Mouse (Mus musculus) subcutaneous adipose tissue, adult 2 months (tissue): ENCODE data around the gene Ciart. TPM values are rescaled to one million over a fixed set of nuclear protein-coding genes. Genes with fewer than 3 reads are reported as not detected.

Experiments used
- polyA plus RNA-seq: library from polyadenylated mRNA; depleted of rRNA; stranded (reverse); fragments of >200 nt; gene quantifications from 2 replicates; pipeline ENCODE4 v1.2.3, GENCODE M21; 2012; ENCODE audit warnings: low replicate concordance; rRNA removed

The Ciart gene
- 3.8 and 5.0 TPM in 2 replicates for polyA plus RNA-seq

GRCm38 (mm10) chr3:95881979-95882815 lies at the start of gene Ciart:
TSS of gene Ciart (minus strand) at chr3:95882251.

GRCm38 (mm10) chr3:95928658-95929503 lies 46.8 kb upstream of the Ciart start, which contains the start of gene Anp32e:
TSS of gene Anp32e (plus strand) at chr3:95929246.

GRCm38 (mm10) chr3:95904568-95904967 lies 22.5 kb upstream of the Ciart start, which contains the start of gene Car14:
TSS of gene Car14 (minus strand) at chr3:95904691.

GRCm38 (mm10) chr3:95893606-95894316 lies 11.7 kb upstream of the Ciart start, which contains the start of gene Aph1a:
TSS of gene Aph1a (plus strand) at chr3:95893969.

GRCm38 (mm10) chr3:95891211-95892065 lies 9.4 kb upstream of the Ciart start, which contains the start of gene BC028528:
TSS of gene BC028528 (minus strand) at chr3:95892005.

GRCm38 (mm10) chr3:95871392-95871867 lies 10.6 kb downstream of the Ciart start, which contains the start of gene Mrps21:
TSS of gene Mrps21 (minus strand) at chr3:95871519.

GRCm38 (mm10) chr3:95855502-95856089 lies 26.5 kb downstream of the Ciart start, which contains the start of gene Prpf3:
TSS of gene Prpf3 (minus strand) at chr3:95855885.

Other genes with a start within 250 kb of the Ciart start
- 33.3 and 71.8 TPM in 2 replicates for gene Mcl1, start 223.5 kb downstream of the Ciart start, polyA plus RNA-seq
- gene Adamtsl4, start 194.3 kb downstream of the Ciart start, polyA plus RNA-seq: 21.6 and 36.6 TPM in 2 replicates
- gene Ecm1, start 142.7 kb downstream of the Ciart start, polyA plus RNA-seq: 371 and 414 TPM in 2 replicates
- gene Tars2, start 122.0 kb downstream of the Ciart start, polyA plus RNA-seq: 30.9 and 43.4 TPM in 2 replicates
- gene Rprd2, start 63.4 kb downstream of the Ciart start, polyA plus RNA-seq: 13.0 and 20.9 TPM in 2 replicates
- gene Prpf3, start 26.4 kb downstream of the Ciart start, polyA plus RNA-seq: 11.2 and 18.3 TPM in 2 replicates
- 99.3 and 137 TPM in 2 replicates for gene Mrps21, start 10.7 kb downstream of the Ciart start, polyA plus RNA-seq
- 14.4 and 27.4 TPM in 2 replicates for gene BC028528, start 9.8 kb upstream of the Ciart start, polyA plus RNA-seq
- 111 and 138 TPM in 2 replicates for gene Aph1a, start 11.7 kb upstream of the Ciart start, polyA plus RNA-seq
- gene Car14, start 22.4 kb upstream of the Ciart start, polyA plus RNA-seq: 0.75 and 2.7 TPM in 2 replicates
- gene Anp32e, start 47.0 kb upstream of the Ciart start, polyA plus RNA-seq: 9.5 and 23.5 TPM in 2 replicates
- gene Plekho1, start 113.8 kb upstream of the Ciart start, polyA plus RNA-seq: 62.6 and 132 TPM in 2 replicates
- gene Vps45, start 176.2 kb upstream of the Ciart start, polyA plus RNA-seq: 6.9 and 8.3 TPM in 2 replicates
- 9.3 and 15.2 TPM in 2 replicates for gene Otud7b, start 222.3 kb upstream of the Ciart start, polyA plus RNA-seq